Mouse (Mus musculus) gastrocnemius, postnatal 14 days (tissue): ENCODE data around the gene Pet100. TPM values are rescaled to one million over a fixed set of nuclear protein-coding genes. Genes with fewer than 3 reads are reported as not detected.

Experiments used
- DNase-seq: peaks from one replicate; pipeline ENCODE4 v3.0.0; 2021; ENCODE audit warnings: mixed read lengths
- intact Hi-C: fragments of 180-260 bp; cut with DNase I; formaldehyde crosslinking; loops from one replicate; pipeline ENCODE4 v1.15.1; 2025; ENCODE audit warnings: low total_unique reads
- total RNA-seq, 2 experiments: library from RNA; stranded (reverse); gene quantifications; 2 replicates each; pipeline ENCODE4 v1.2.3; 2021

Gene Pet100
- total RNA-seq, 2 experiments from 2014 or later = 78.8 to 79.7 TPM

GRCm38 (mm10) chr8:3664405-3664804 lies 43.1 kb downstream of the Pet100 start:
- intact Hi-C loops = no loop called here
- no peak for DNase-seq

- DNase-seq = no peak
- intact Hi-C loops = no loop called here
Measured at GRCm38 (mm10) chr8:3665507-3665906, 44.2 kb downstream of the Pet100 start, which contains the start of gene Mcemp1. Gene Mcemp1 (plus strand): TSS chr8:3665754.

- intact Hi-C loops = loop anchor here (10.0 kb wide), 2 partner anchors 46 to 316 kb away; partner anchors contain the start of genes A430078G23Rik, Pcp2, Pet100 and Xab2
- no peak for DNase-seq
Measured at GRCm38 (mm10) chr8:3670388-3670787, 49.0 kb downstream of the Pet100 start.

DNA sequence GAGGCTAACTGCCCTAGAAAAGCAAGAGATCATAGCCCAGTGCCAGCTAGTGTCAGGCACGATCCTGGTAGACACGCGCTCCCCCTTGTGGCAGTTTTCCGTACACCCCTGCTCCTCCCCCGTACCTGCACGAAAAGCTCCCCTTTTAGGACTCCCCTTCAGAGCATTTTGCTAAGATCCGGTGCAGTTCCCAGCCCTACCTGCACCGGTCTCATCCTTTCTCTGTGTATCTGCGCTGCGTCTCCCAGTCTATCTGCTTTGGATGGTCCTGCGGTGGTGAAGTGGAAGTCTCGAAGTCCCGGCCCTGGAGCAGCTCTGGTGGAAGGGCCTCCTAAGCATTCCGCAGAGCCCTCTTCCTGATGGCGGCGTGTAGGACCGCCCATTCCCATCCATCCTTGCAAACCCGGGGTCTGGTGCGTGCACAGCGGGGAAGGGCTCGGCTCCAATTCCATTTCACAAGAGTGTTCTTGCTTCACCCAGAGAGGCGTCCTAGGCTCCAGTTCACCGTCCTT lies 50.7 kb downstream of the Pet100 start, which contains the start of gene Fcor:
TSS of gene Fcor (minus strand) at position 383 of the 512 bp plus-strand sequence.
- peak; percentile 76 for DNase-seq
- intact Hi-C loops = loop anchor here (2.0 to 10.0 kb wide), 3 partner anchors 47 to 317 kb away; partner anchors contain the start of genes A430078G23Rik, Pcp2, Pet100 and Xab2

DNA sequence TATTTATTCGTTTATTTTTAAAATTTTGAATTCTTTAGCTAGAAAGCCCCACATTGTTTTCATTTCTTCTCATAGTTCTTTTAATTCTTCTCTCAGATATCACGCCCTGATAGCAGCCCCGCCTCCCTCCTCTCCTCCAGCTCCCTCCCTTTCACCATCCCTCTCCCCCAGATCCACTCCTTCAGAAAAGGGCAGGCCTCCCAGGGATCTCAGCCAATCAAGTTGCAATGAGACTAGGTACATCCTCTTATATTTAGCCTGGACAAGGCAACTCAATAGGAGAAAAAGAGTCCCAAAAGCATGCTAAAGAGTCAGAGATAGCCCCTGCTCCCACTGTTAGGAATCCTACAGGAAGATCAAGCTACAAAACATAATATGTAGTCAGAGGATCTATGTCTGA lies 53.3 kb downstream of the Pet100 start:
- DNase-seq = no peak
- intact Hi-C loops = loop anchor here (10.0 kb wide), 2 partner anchors 50 to 320 kb away; partner anchors contain the start of genes A430078G23Rik, Pcp2, Pet100 and Xab2

Other genes starting within 250 kb of the Pet100 start
- 1 to 10 TPM; 9.4 to 9.6 TPM for gene Arhgef18, start 228.5 kb upstream of the Pet100 start, total RNA-seq
- 1 to 10 TPM; 2.4 to 2.7 TPM for gene Pex11g, start 153.9 kb upstream of the Pet100 start, total RNA-seq
- not detected for gene Tex45, start 150.7 kb upstream of the Pet100 start, total RNA-seq
- gene Zfp358, start 128.4 kb upstream of the Pet100 start, total RNA-seq = 10 to 100 TPM; 16.5 to 17.6 TPM
- gene Mcoln1, start 121.1 kb upstream of the Pet100 start, total RNA-seq = 10 to 100 TPM; 16.5 to 17.4 TPM
- 10 to 100 TPM in 1 of 2 experiments, 1 to 10 TPM in 1; 7.9 to 11.1 TPM for gene Pnpla6, start 106.2 kb upstream of the Pet100 start, total RNA-seq
- not detected for gene C330021F23Rik, start 53.6 kb upstream of the Pet100 start, total RNA-seq
- gene Camsap3, start 34.3 kb upstream of the Pet100 start, total RNA-seq = under 1 TPM; 0.55 to 0.78 TPM
- gene Xab2, start 232 bp upstream of the Pet100 start, total RNA-seq = 10 to 100 TPM; 11.0 to 12.5 TPM
- gene Pcp2, start 4.0 kb downstream of the Pet100 start, total RNA-seq = under 1 TPM in 1 of 2 experiments, not detected in 1; 0.51 TPM
- 1 to 10 TPM; 1.6 to 3.8 TPM for gene Stxbp2, start 9.4 kb downstream of the Pet100 start, total RNA-seq
- 1 to 10 TPM in 1 of 2 experiments, not detected in 1; 1.2 TPM for gene Retn, start 34.2 kb downstream of the Pet100 start, total RNA-seq
- gene Mcemp1, start 44.2 kb downstream of the Pet100 start, total RNA-seq = not detected
- gene Fcor, start 50.8 kb downstream of the Pet100 start, total RNA-seq = 1 to 10 TPM; 1.2 to 3.0 TPM
- 10 to 100 TPM; 20.1 to 20.9 TPM for gene Trappc5, start 54.8 kb downstream of the Pet100 start, total RNA-seq
- gene Fcer2a, start 72.6 kb downstream of the Pet100 start, total RNA-seq = under 1 TPM; 0.91 to 0.94 TPM
- gene Clec4g, start 99.1 kb downstream of the Pet100 start, total RNA-seq = under 1 TPM in 1 of 2 experiments, not detected in 1; 0.14 TPM
- gene Cd209a, start 127.4 kb downstream of the Pet100 start, total RNA-seq = not detected
- not detected for gene Cd209e, start 232.8 kb downstream of the Pet100 start, total RNA-seq